Mouse (Mus musculus): ENCODE data around the gene Hydin. TPM values are rescaled to one million over a fixed set of nuclear protein-coding genes. Genes with fewer than 3 reads are reported as not detected.

Gene Hydin
- polyA plus RNA-seq, 1 experiment from 2014 or later, result 0.03 TPM

DNA sequence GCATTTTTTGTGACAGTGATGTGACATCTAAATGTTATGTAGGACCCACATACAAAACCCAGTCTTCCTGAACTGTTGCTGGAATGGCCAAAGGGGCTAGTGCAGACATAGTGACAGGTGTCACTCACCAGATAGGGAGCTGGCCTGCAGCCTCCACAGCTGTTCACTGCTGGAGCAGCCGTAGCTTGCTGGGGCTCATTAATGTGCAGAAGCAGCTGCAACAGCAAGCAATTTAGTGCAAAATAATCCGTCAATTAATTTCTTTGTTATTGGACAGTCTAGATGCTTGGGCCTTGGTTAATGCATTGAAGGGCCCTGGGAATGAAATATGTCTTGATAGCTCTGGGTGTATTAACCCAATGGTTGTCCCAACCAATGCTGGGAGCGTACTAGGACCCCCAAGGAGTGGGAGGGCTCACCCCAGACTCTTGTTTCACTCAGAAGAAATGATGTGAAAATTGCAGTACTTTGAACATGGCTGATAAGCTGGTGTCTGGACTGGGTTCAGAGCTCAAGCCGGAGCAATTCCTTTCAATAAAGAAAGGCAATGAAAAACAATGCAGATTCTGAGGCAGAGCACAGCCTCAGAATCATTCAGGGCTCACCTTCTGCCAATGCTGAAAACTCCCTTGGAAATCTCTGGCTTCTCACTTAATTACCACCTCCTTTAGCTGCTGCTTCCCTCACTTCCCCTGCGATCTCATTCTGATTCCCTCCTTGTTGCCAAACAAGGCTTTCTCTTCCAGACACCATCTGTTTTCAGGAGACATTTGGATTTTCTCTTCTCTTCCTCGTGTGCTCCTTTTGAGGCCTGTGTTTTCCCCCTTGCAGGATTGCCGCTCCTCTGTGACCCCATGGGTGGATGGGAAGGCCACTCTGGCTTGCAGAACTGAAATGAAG, 24.2 kb upstream of the Hydin start:
- no peak overlapping the region for H3K9ac ChIP-seq (ENCODE audit: low read depth, low read length)
- no peaks in the 10 kb centered on the region for H3K4me1 ChIP-seq (replicated peaks; ENCODE audit: insufficient read depth, low read length)
- H3K4me3 ChIP-seq (replicated peaks; ENCODE audit: low read depth, low read length), result no peak overlapping the region
- ATAC-seq (replicated peaks; ENCODE audit: low FRiP score, low read depth) (no peak), DNase-seq (ENCODE audit: low spot score) (no peak)
- no peak for TF ChIP-seq CTCF (IDR thresholded peaks at IDR 0.05; ENCODE audit: low read depth)
- no peak overlapping the region for H3K27ac ChIP-seq
- no peaks in the 10 kb centered on the region for H3K36me3 ChIP-seq (ENCODE audit: insufficient read depth, low read length)
- H3K9me3 ChIP-seq (replicated peaks; ENCODE audit: low read length), result no peaks in the 10 kb centered on the region
- H3K4me2 ChIP-seq (ENCODE audit: low read length), result no peak overlapping the region
- no peaks in the 10 kb centered on the region for H3K27me3 ChIP-seq (ENCODE audit: insufficient read depth, low read length)
- 64% methylated on average over 7 of the region's 7 CpGs for WGBS

DNA sequence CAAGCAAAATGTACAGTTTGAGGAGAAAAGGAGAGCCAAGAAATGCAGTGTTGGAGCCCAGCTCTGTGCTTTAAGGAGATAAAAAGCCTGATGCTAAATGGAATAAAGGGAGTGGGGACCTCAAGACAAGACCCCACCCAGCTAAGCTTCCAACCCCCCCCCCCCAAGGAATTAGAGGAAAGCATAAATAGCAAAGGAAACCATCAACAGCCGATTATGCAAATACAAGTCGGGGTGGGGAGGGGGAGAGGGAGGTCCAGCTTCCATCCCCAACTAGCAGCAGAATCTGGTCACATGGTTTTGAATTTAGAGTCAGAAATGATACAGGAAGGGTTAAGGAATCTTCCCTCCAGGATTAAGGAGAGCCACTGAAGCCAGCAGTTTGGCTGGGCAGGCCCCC, 22.2 kb upstream of the Hydin start:
- ATAC-seq (replicated peaks; ENCODE audit: low FRiP score, low read depth) (no peak), DNase-seq (ENCODE audit: low spot score) (no peak)
- Histone ChIP-seq H3K4me3 (replicated peaks; ENCODE audit: low read depth, low read length) (no peak overlapping the region), H3K9ac (ENCODE audit: low read depth, low read length) (no peak overlapping the region), H3K9me3 (replicated peaks; ENCODE audit: low read length) (no peaks in the 10 kb centered on the region), H3K4me1 (replicated peaks; ENCODE audit: insufficient read depth, low read length) (no peaks in the 10 kb centered on the region), H3K4me2 (ENCODE audit: low read length) (no peak overlapping the region), H3K27me3 (ENCODE audit: insufficient read depth, low read length) (no peaks in the 10 kb centered on the region), H3K36me3 (ENCODE audit: insufficient read depth, low read length) (no peaks in the 10 kb centered on the region), H3K27ac (no peak overlapping the region)
- 79% methylated on average over 2 of the region's 2 CpGs for WGBS
- TF ChIP-seq CTCF (IDR thresholded peaks at IDR 0.05; ENCODE audit: low read depth), result no peak

GRCm38 (mm10) chr8:110247238-110247637, 19.5 kb upstream of the Hydin start:
- no peaks in the 10 kb centered on the region for H3K36me3 ChIP-seq (ENCODE audit: insufficient read depth, low read length)
- WGBS, result 70% methylated on average over 6 of the region's 6 CpGs
- no peak overlapping the region for H3K4me2 ChIP-seq (ENCODE audit: low read length)
- H3K4me1 ChIP-seq (replicated peaks; ENCODE audit: insufficient read depth, low read length), result no peaks in the 10 kb centered on the region
- H3K4me3 ChIP-seq (replicated peaks; ENCODE audit: low read depth, low read length), result no peak overlapping the region
- TF ChIP-seq CTCF (IDR thresholded peaks at IDR 0.05; ENCODE audit: low read depth), result no peak
- no peak overlapping the region for H3K27ac ChIP-seq
- H3K9ac ChIP-seq (ENCODE audit: low read depth, low read length), result no peak overlapping the region
- DNase-seq (ENCODE audit: low spot score), result no peak
- no peaks in the 10 kb centered on the region for H3K9me3 ChIP-seq (replicated peaks; ENCODE audit: low read length)
- no peaks in the 10 kb centered on the region for H3K27me3 ChIP-seq (ENCODE audit: insufficient read depth, low read length)
- ATAC-seq (replicated peaks; ENCODE audit: low FRiP score, low read depth), result no peak

DNA sequence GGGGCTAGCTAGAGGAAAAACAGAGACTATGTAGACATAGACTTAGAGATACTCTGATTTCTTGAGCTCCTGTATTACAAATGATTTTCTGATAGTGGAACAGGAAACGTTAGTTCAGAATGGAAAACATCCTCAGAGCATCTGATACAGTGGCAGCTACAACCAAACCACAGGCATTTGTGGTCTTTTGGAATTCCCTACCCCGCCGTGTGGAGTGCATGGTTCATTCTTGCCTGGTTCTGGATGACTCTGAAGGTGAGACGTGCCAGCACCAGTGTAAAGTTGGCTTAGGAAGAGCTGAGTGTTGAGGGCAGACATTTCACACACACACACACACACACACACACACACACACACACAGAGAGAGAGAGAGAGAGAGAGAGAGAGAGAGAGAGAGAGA, 12.8 kb upstream of the Hydin start:
- 76% methylated on average over 4 of the region's 4 CpGs for WGBS
- Histone ChIP-seq H3K9me3 (replicated peaks; ENCODE audit: low read length) (no peaks in the 10 kb centered on the region), H3K4me1 (replicated peaks; ENCODE audit: insufficient read depth, low read length) (no peaks in the 10 kb centered on the region), H3K27me3 (ENCODE audit: insufficient read depth, low read length) (no peaks in the 10 kb centered on the region), H3K4me2 (ENCODE audit: low read length) (no peak overlapping the region), H3K9ac (ENCODE audit: low read depth, low read length) (no peak overlapping the region), H3K27ac (no peak overlapping the region), H3K36me3 (ENCODE audit: insufficient read depth, low read length) (no peaks in the 10 kb centered on the region), H3K4me3 (replicated peaks; ENCODE audit: low read depth, low read length) (no peak overlapping the region)
- no peak for TF ChIP-seq CTCF (IDR thresholded peaks at IDR 0.05; ENCODE audit: low read depth)
- ATAC-seq (replicated peaks; ENCODE audit: low FRiP score, low read depth) (no peak), DNase-seq (ENCODE audit: low spot score) (no peak)

DNA sequence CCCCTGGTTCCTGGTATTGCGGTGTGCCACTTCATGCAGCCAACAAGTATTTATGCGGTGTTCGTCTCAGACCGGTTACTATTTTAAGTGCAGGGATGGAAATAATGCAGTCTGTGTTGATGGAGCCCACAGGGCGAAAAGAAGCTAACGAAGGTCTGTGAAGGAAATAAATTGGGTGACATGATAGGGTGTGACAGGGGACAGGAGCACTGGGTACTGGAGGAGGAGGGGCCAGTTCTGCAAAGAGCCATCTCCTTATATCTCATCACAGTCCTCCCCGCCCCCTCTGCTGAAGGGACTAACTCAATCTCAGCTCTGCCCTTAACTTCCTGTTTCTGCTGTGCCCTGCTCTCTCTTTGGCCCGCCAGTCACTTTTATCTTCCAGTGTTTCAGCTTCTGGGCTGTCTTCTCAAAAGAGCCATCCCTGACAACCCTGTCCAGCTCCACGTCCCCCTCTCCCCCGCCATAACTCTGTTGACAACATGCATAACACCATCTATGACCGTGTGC, 926 bp upstream of the Hydin start:
- no peak for ATAC-seq (replicated peaks; ENCODE audit: low FRiP score, low read depth)
- no peak overlapping the region for H3K9ac ChIP-seq (ENCODE audit: low read depth, low read length)
- DNase-seq (ENCODE audit: low spot score), result no peak
- no peak for TF ChIP-seq CTCF (IDR thresholded peaks at IDR 0.05; ENCODE audit: low read depth)
- no peaks in the 10 kb centered on the region for H3K9me3 ChIP-seq (replicated peaks; ENCODE audit: low read length)
- no peak overlapping the region for H3K4me2 ChIP-seq (ENCODE audit: low read length)
- no peak overlapping the region for H3K4me3 ChIP-seq (replicated peaks; ENCODE audit: low read depth, low read length)
- H3K27ac ChIP-seq, result no peak overlapping the region
- H3K4me1 ChIP-seq (replicated peaks; ENCODE audit: insufficient read depth, low read length), result no peaks in the 10 kb centered on the region; the same call in 1 of the 2 replicates
- WGBS, result 75% methylated on average over 11 of the region's 11 CpGs
- no peaks in the 10 kb centered on the region for H3K36me3 ChIP-seq (ENCODE audit: insufficient read depth, low read length)
- H3K27me3 ChIP-seq (ENCODE audit: insufficient read depth, low read length), result no peaks in the 10 kb centered on the region

GRCm38 (mm10) chr8:110267268-110267667, 491 bp downstream of the Hydin start:
- Histone ChIP-seq H3K4me3 (replicated peaks; ENCODE audit: low read depth, low read length) (peak overlapping the region; percentile 17), H3K27me3 (ENCODE audit: insufficient read depth, low read length) (no peaks in the 10 kb centered on the region), H3K4me2 (ENCODE audit: low read length) (peak overlapping the region; percentile 57), H3K9ac (ENCODE audit: low read depth, low read length) (peak overlapping the region; percentile 31; the same call in 1 of the 2 replicates), H3K9me3 (replicated peaks; ENCODE audit: low read length) (no peaks in the 10 kb centered on the region), H3K36me3 (ENCODE audit: insufficient read depth, low read length) (no peaks in the 10 kb centered on the region), H3K4me1 (replicated peaks; ENCODE audit: insufficient read depth, low read length) (no peaks in the 10 kb centered on the region; the same call in 1 of the 2 replicates), H3K27ac (no peak overlapping the region)
- no peak for TF ChIP-seq CTCF (IDR thresholded peaks at IDR 0.05; ENCODE audit: low read depth)
- DNase-seq (ENCODE audit: low spot score) (no peak), ATAC-seq (replicated peaks; ENCODE audit: low FRiP score, low read depth) (no peak)
- 13% methylated on average over 12 of the region's 12 CpGs for WGBS

Data from kidney, postnatal 0 days (tissue).